Mouse (Mus musculus) G1E (cell line): ENCODE data around the gene Acot5.

Experiments used
- CTCF ChIP-seq: IDR thresholded peaks from 2 replicates; pipeline ENCODE4 v1.5.1; 2012; ENCODE audit warnings: low read depth, low read length, inconsistent platforms, mixed read lengths
- GATA1 ChIP-seq: IDR thresholded peaks from 2 replicates; pipeline ENCODE4 v1.6.1; 2012; ENCODE audit warnings: borderline replicate concordance, low read length, inconsistent platforms, mixed read lengths
- GATA2 ChIP-seq: IDR thresholded peaks from 2 replicates; pipeline ENCODE4 v1.6.1; 2012; ENCODE audit warnings: low read depth, low read length, inconsistent platforms, borderline replicate concordance
- POLR2AphosphoS5 ChIP-seq: IDR thresholded peaks from 2 replicates; pipeline ENCODE4 v1.6.1; 2012; ENCODE audit warnings: low read depth, low read length, inconsistent platforms; ENCODE audit not compliant: insufficient replicate concordance
- TAL1 ChIP-seq: conservative IDR thresholded peaks from 2 replicates; pipeline ENCODE4 v1.6.1; 2012; ENCODE audit warnings: low read depth, low read length, inconsistent platforms, mixed read lengths

DNA sequence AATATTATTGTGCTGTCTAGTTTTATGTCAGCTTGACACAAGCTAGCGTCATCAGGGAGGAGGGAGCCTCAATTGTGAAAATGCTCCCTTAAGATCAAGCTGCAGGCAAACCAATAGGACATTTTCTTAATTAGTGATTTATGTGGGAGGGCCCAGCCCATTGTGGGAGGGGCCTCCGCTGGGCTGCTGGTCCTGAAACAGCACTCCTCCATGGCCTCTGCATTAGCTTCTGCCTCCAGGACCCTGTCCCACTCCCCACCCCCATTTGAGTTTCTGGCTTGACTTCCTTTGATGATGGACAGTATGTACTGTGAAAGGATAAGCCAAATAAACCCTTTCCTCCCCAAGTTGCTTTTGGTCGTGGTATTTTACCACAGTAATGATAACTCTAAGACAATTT lies 37.9 kb downstream of the Acot5 start:
- no peak for TF ChIP-seq CTCF
- no peak for TF ChIP-seq GATA1
- TF ChIP-seq GATA2 = no peak
- no peak for TF ChIP-seq TAL1
- no peak for TF ChIP-seq POLR2AphosphoS5
